In genomic region chr2:165288315-165289031, GRCm38 (mm10) we compare ENCODE assay signal across 8 mouse cellular contexts. TPM values are rescaled to one million over a fixed set of nuclear protein-coding genes. Genes with fewer than 3 reads are reported as not detected.
A peak's percentile ranks its signal among the peaks of the same experiment; 100 is the strongest.
DNase-seq lines count a peak whose midpoint lies in the region; ATAC-seq and TF ChIP-seq lines count a peak whose summit lies in the region.

No protein-coding gene starts in this region.

- intact Hi-C loops in left cerebral cortex, adult 2 months (cut with DNase I), result loop anchor here (1.0 to 5.0 kb wide), 3 partner anchors 38 to 321 kb away; partner anchors contain the start of gene Elmo2

- no peak for TF ChIP-seq CTCF in left cerebral cortex, adult 2 months (IDR thresholded peaks at IDR 0.05)

- H3K27me3 ChIP-seq in stomach, embryonic 15.5 days (replicated peaks), result no peaks in the 10 kb centered on the region

- H3K9me3 ChIP-seq in stomach, embryonic 15.5 days, result no peaks in the 10 kb centered on the region

- peak; percentile 36; the same call in 1 of the 2 replicates for ATAC-seq in stomach, embryonic 15.5 days (ENCODE audit: insufficient read depth, low FRiP score, low read depth)

- H3K9ac ChIP-seq in stomach, embryonic 15.5 days, result no peak overlapping the region

- peak overlapping the region; percentile 93 for H3K27ac ChIP-seq in left cerebral cortex, adult 2 months
- H3K27ac ChIP-seq in stomach, embryonic 15.5 days, result peak overlapping the region; percentile 60

- H3K4me2 ChIP-seq in stomach, embryonic 15.5 days, result peak overlapping the region; percentile 84

- H3K4me3 ChIP-seq in left cerebral cortex, adult 2 months, result peak overlapping the region; percentile 82
- peak overlapping the region; percentile 74 for H3K4me3 ChIP-seq in stomach, embryonic 15.5 days (replicated peaks)

- DNase-seq in adipocyte (ENCODE audit: low spot score), result peak; percentile 97
- DNase-seq in cerebellum, postnatal 14 days, result peak; percentile 96 to 98
- peak; percentile 77 for DNase-seq in gastrocnemius, postnatal 10 days
- DNase-seq in induced T-regulatory cell, adult 2 months (ENCODE audit: low read depth), result peak; percentile 6
- DNase-seq in left cerebral cortex, adult 2 months (ENCODE audit: extremely low spot score in 1 of 2, low spot score in 2 of 2), result peak; percentile 81
- DNase-seq in lung, postnatal 4 days, result peak; percentile 75 to 91
- DNase-seq in embryo, embryonic 10 days (ENCODE audit: low spot score), result no peak

- WGBS in stomach, embryonic 15.5 days, result 56% methylated on average over 18 of the region's 18 CpGs

- peaks cover 19% of the 10 kb centered on the region for H3K4me1 ChIP-seq in stomach, embryonic 15.5 days

- peaks cover 22% of the 10 kb centered on the region for H3K36me3 ChIP-seq in stomach, embryonic 15.5 days

RNA-seq across cellular contexts. Expression of gene Slc35c2, which starts 0.8 kb away (rescaled TPM):
- total RNA-seq in gastrocnemius, postnatal 10 days (2021), result 10 to 100 TPM; 17.5 to 18.6 TPM
- 10 to 100 TPM; 59.1 to 63.4 TPM for total RNA-seq in left cerebral cortex, adult 2 months (2021)
- 60.5 and 71.8 TPM in 2 replicates for polyA plus RNA-seq in stomach, embryonic 15.5 days (2015; fragmentation: Nextera tagmentation; extraction: Ambion mirVana)

RNA-seq across cellular contexts. Expression of gene Elmo2, which starts 37.8 kb away (rescaled TPM):
- 10 to 100 TPM; 20.3 to 24.3 TPM for total RNA-seq in gastrocnemius, postnatal 10 days (2021)
- 100 to 1,000 TPM; 164 to 173 TPM for total RNA-seq in left cerebral cortex, adult 2 months (2021)
- polyA plus RNA-seq in stomach, embryonic 15.5 days (2015; fragmentation: Nextera tagmentation; extraction: Ambion mirVana), result 53.2 and 56.2 TPM in 2 replicates

RNA-seq across cellular contexts. Expression of gene Cdh22, which starts 53.8 kb away (rescaled TPM):
- under 1 TPM; 0.07 to 0.25 TPM for total RNA-seq in gastrocnemius, postnatal 10 days (2021)
- 10 to 100 TPM; 58.7 to 60.6 TPM for total RNA-seq in left cerebral cortex, adult 2 months (2021)
- polyA plus RNA-seq in stomach, embryonic 15.5 days (2015; fragmentation: Nextera tagmentation; extraction: Ambion mirVana), result 0.57 and 0.63 TPM in 2 replicates

Comparison
In these comparisons a context has a peak if more than half of its experiments do, and no peak if none do; other contexts are left out.
1. RNA of gene Elmo2, which starts 37.8 kb away (total RNA-seq): 164 to 173 TPM in left cerebral cortex, adult 2 months; 20.3 to 24.3 TPM in gastrocnemius, postnatal 10 days; every median in the first group is over 4 times any median in the second.
2. RNA of gene Cdh22, which starts 53.8 kb away (total RNA-seq): 58.7 to 60.6 TPM in left cerebral cortex, adult 2 months; 0.07 to 0.25 TPM in gastrocnemius, postnatal 10 days; every median in the first group is over 10 times any median in the second.